Mouse (Mus musculus): ENCODE measurements around the gene Arid5a. TPM values are rescaled to one million over a fixed set of nuclear protein-coding genes. Genes with fewer than 3 reads are reported as not detected.

Arid5a gene
- polyA plus RNA-seq, 1 experiment from 2014 or later = 23.6 TPM

Other genes starting within 250 kb of the Arid5a start
- gene Hs6st1, start 239.3 kb upstream of the Arid5a start, polyA plus RNA-seq (2018) = 19.5 to 41.7 TPM (median 35.8 TPM) in 3 replicates
- gene Uggt1, start 63.0 kb upstream of the Arid5a start, polyA plus RNA-seq (2018) = 43.9 to 55.5 TPM (median 53.5 TPM) in 3 replicates
- 58.1 to 131 TPM (median 76.9 TPM) in 3 replicates for gene Neurl3, start 33.1 kb upstream of the Arid5a start, polyA plus RNA-seq (2018)
- 16.0 to 20.0 TPM (median 18.9 TPM) in 3 replicates for gene Kansl3, start 61.4 kb downstream of the Arid5a start, polyA plus RNA-seq (2018)
- gene Fer1l5, start 64.6 kb downstream of the Arid5a start, polyA plus RNA-seq (2018) = not detected in 3 replicates
- gene Lman2l, start 137.5 kb downstream of the Arid5a start, polyA plus RNA-seq (2018) = 14.9 to 17.7 TPM (median 17.1 TPM) in 3 replicates
- gene Cnnm4, start 163.9 kb downstream of the Arid5a start, polyA plus RNA-seq (2018) = 2.9 to 3.6 TPM (median 3.0 TPM) in 3 replicates
- 6.7 to 14.7 TPM (median 6.8 TPM) in 3 replicates for gene Cnnm3, start 204.1 kb downstream of the Arid5a start, polyA plus RNA-seq (2018)
- gene Ankrd23, start 229.2 kb downstream of the Arid5a start, polyA plus RNA-seq (2018) = 1.3 to 4.4 TPM (median 1.6 TPM) in 3 replicates
- 0.11 TPM in 1 of 3 replicates, not detected in the others for gene Gm42417, start 231.7 kb downstream of the Arid5a start, polyA plus RNA-seq (2018)
- gene Ankrd39, start 239.7 kb downstream of the Arid5a start, polyA plus RNA-seq (2018) = 1.6 to 6.1 TPM (median 5.0 TPM) in 3 replicates

All from macrophage (primary cell).